8 mouse cellular contexts compared by ENCODE assay signal in genomic region chr2:32312318-32312964, GRCm38 (mm10). TPM values are rescaled to one million over a fixed set of nuclear protein-coding genes. Genes with fewer than 3 reads are reported as not detected.
DNase-seq lines count a peak whose midpoint lies in the region; ATAC-seq and TF ChIP-seq lines count a peak whose summit lies in the region.

No protein-coding gene starts in this region.

- peaks cover 3% of the 10 kb centered on the region for H3K4me1 ChIP-seq in cortical plate, adult 2 months (ENCODE audit: control insufficient read depth, insufficient read depth, low read length)
- peaks cover 51% of the 10 kb centered on the region for H3K4me1 ChIP-seq in lung, embryonic 15.5 days
- H3K4me1 ChIP-seq in olfactory bulb, adult 2 months (ENCODE audit: control insufficient read depth, insufficient read depth, low read length) = peaks cover 28% of the 10 kb centered on the region

- no peaks in the 10 kb centered on the region for H3K9me3 ChIP-seq in lung, embryonic 15.5 days

- peak; percentile 71 for ATAC-seq in granulocyte monocyte progenitor cell, adult 5-6 weeks (replicated peaks; ENCODE audit: poor library complexity, severe bottlenecking)
- peak; percentile 80 for ATAC-seq in lung, embryonic 15.5 days (ENCODE audit: borderline replicate concordance, extremely low read depth, low FRiP score, low TSS enrichment)

- 0 out of 2 replicates have a peak overlapping the region, but pooled peaks have one; percentile 14 for H3K27ac ChIP-seq in cortical plate, adult 2 months (ENCODE audit: insufficient read depth, low read length)
- H3K27ac ChIP-seq in lung, embryonic 15.5 days = peak overlapping the region; percentile 53
- no peak overlapping the region for H3K27ac ChIP-seq in olfactory bulb, adult 2 months (ENCODE audit: insufficient read depth, low read depth, low read length)

- peak overlapping the region; percentile 75 for H3K9ac ChIP-seq in lung, embryonic 15.5 days

- DNase-seq in layer of hippocampus, postnatal 14 days (ENCODE audit: low spot score in 2 of 2) = peak; percentile 43 to 69
- no peak for DNase-seq in layer of hippocampus, adult 18-20 months (ENCODE audit: low spot score in 2 of 2)
- peak; percentile 49 for DNase-seq in kidney, adult 11 months
- peak; percentile 75 to 91 for DNase-seq in thymus, postnatal 10 days (ENCODE audit: low spot score in 2 of 2)

- peak overlapping the region; percentile 100 for H3K4me2 ChIP-seq in lung, embryonic 15.5 days

- no peak for TF ChIP-seq POLR2A in cortical plate, adult 2 months (IDR thresholded peaks at IDR 0.05; ENCODE audit: extremely low read depth, insufficient read depth, low read length)
- no peak for TF ChIP-seq POLR2A in olfactory bulb, adult 2 months (IDR thresholded peaks at IDR 0.05; ENCODE audit: insufficient read depth, low read depth, low read length)

- H3K36me3 ChIP-seq in lung, embryonic 15.5 days = peaks cover 16% of the 10 kb centered on the region

- no peak overlapping the region for H3K4me3 ChIP-seq in cortical plate, adult 2 months (ENCODE audit: insufficient read depth, low read length)
- peak overlapping the region; percentile 64 for H3K4me3 ChIP-seq in lung, embryonic 15.5 days
- peak overlapping the region; percentile 28 for H3K4me3 ChIP-seq in olfactory bulb, adult 2 months (ENCODE audit: insufficient read depth, low read depth, low read length)

- TF ChIP-seq CTCF in cortical plate, adult 2 months (IDR thresholded peaks at IDR 0.05; ENCODE audit: extremely low read depth, insufficient read depth, low read length) = no peak
- no peak for TF ChIP-seq CTCF in olfactory bulb, adult 2 months (IDR thresholded peaks at IDR 0.05; ENCODE audit: insufficient read depth, low read depth, low read length)

- WGBS in lung, embryonic 15.5 days = 2% methylated on average over 52 of the region's 56 CpGs
- WGBS in olfactory bulb, adult 2 months = 8% methylated on average over 55 of the region's 56 CpGs

- H3K27me3 ChIP-seq in lung, embryonic 15.5 days = no peaks in the 10 kb centered on the region

RNA-seq across cellular contexts. Expression of gene Swi5, which starts 24.6 kb away (rescaled TPM):
- total RNA-seq in layer of hippocampus, postnatal 14 days (2021) = 100 to 1,000 TPM; 210 to 223 TPM
- 100 to 1,000 TPM; 202 to 208 TPM for total RNA-seq in layer of hippocampus, adult 18-20 months (2021)
- 256 and 268 TPM in 2 replicates for polyA plus RNA-seq in cortical plate, adult 2 months (2012; rRNA removed)
- 283 and 409 TPM in 2 replicates for total RNA-seq in granulocyte monocyte progenitor cell, adult 5-6 weeks (2014; fragmentation: Nextera tagmentation)
- total RNA-seq in granulocyte monocyte progenitor cell, adult 5-6 weeks (2017) = 384 and 442 TPM in 2 replicates
- polyA plus RNA-seq in lung, embryonic 15.5 days (2015; fragmentation: Nextera tagmentation; extraction: Ambion mirVana) = 405 and 449 TPM in 2 replicates
- not detected in 2 replicates for polyA plus RNA-seq in olfactory bulb, adult 2 months (2012; ENCODE audit: insufficient read depth, insufficient read length, low replicate concordance, missing spikeins)

RNA-seq across cellular contexts. Expression of gene Golga2, which starts 25.3 kb away (rescaled TPM):
- 10 to 100 TPM; 73.8 to 86.1 TPM for total RNA-seq in layer of hippocampus, postnatal 14 days (2021)
- 10 to 100 TPM; 85.1 to 92.5 TPM for total RNA-seq in layer of hippocampus, adult 18-20 months (2021)
- polyA plus RNA-seq in cortical plate, adult 2 months (2012; rRNA removed) = 60.1 and 65.0 TPM in 2 replicates
- 32.2 and 38.0 TPM in 2 replicates for total RNA-seq in granulocyte monocyte progenitor cell, adult 5-6 weeks (2014; fragmentation: Nextera tagmentation)
- total RNA-seq in granulocyte monocyte progenitor cell, adult 5-6 weeks (2017) = 49.7 and 50.9 TPM in 2 replicates
- 22.8 and 24.3 TPM in 2 replicates for polyA plus RNA-seq in lung, embryonic 15.5 days (2015; fragmentation: Nextera tagmentation; extraction: Ambion mirVana)
- 105 TPM in 1 of 2 replicates, not detected in the other for polyA plus RNA-seq in olfactory bulb, adult 2 months (2012; ENCODE audit: insufficient read depth, insufficient read length, low replicate concordance, missing spikeins)

RNA-seq across cellular contexts. Expression of gene Ciz1, which starts 39.7 kb away (rescaled TPM):
- 10 to 100 TPM; 67.3 to 69.5 TPM for total RNA-seq in layer of hippocampus, postnatal 14 days (2021)
- total RNA-seq in layer of hippocampus, adult 18-20 months (2021) = 10 to 100 TPM; 69.3 to 77.0 TPM
- polyA plus RNA-seq in cortical plate, adult 2 months (2012; rRNA removed) = 171 and 184 TPM in 2 replicates
- total RNA-seq in granulocyte monocyte progenitor cell, adult 5-6 weeks (2014; fragmentation: Nextera tagmentation) = 80.5 and 92.0 TPM in 2 replicates
- total RNA-seq in granulocyte monocyte progenitor cell, adult 5-6 weeks (2017) = 50.8 and 52.0 TPM in 2 replicates
- polyA plus RNA-seq in lung, embryonic 15.5 days (2015; fragmentation: Nextera tagmentation; extraction: Ambion mirVana) = 47.0 and 47.7 TPM in 2 replicates
- not detected in 2 replicates for polyA plus RNA-seq in olfactory bulb, adult 2 months (2012; ENCODE audit: insufficient read depth, insufficient read length, low replicate concordance, missing spikeins)

RNA-seq across cellular contexts. Expression of gene Dnm1, which starts 40.7 kb away (rescaled TPM):
- total RNA-seq in layer of hippocampus, postnatal 14 days (2021) = 1,000 to 10,000 TPM; 1,139 to 1,143 TPM
- 1,000 to 10,000 TPM; 1,288 to 1,307 TPM for total RNA-seq in layer of hippocampus, adult 18-20 months (2021)
- polyA plus RNA-seq in cortical plate, adult 2 months (2012; rRNA removed) = 1,325 and 1,395 TPM in 2 replicates
- total RNA-seq in granulocyte monocyte progenitor cell, adult 5-6 weeks (2014; fragmentation: Nextera tagmentation) = 0.85 TPM in 1 of 2 replicates, not detected in the other
- not detected in 2 replicates for total RNA-seq in granulocyte monocyte progenitor cell, adult 5-6 weeks (2017)
- 7.0 and 7.6 TPM in 2 replicates for polyA plus RNA-seq in lung, embryonic 15.5 days (2015; fragmentation: Nextera tagmentation; extraction: Ambion mirVana)
- polyA plus RNA-seq in olfactory bulb, adult 2 months (2012; ENCODE audit: insufficient read depth, insufficient read length, low replicate concordance, missing spikeins) = 153 TPM in 1 of 2 replicates, not detected in the other

RNA-seq across cellular contexts. Expression of gene Uck1, which starts 52.5 kb away (rescaled TPM):
- total RNA-seq in layer of hippocampus, postnatal 14 days (2021) = 10 to 100 TPM; 55.5 to 59.2 TPM
- 10 to 100 TPM; 52.3 to 58.5 TPM for total RNA-seq in layer of hippocampus, adult 18-20 months (2021)
- 60.1 and 65.2 TPM in 2 replicates for polyA plus RNA-seq in cortical plate, adult 2 months (2012; rRNA removed)
- 37.7 and 43.5 TPM in 2 replicates for total RNA-seq in granulocyte monocyte progenitor cell, adult 5-6 weeks (2014; fragmentation: Nextera tagmentation)
- 28.8 and 33.7 TPM in 2 replicates for total RNA-seq in granulocyte monocyte progenitor cell, adult 5-6 weeks (2017)
- polyA plus RNA-seq in lung, embryonic 15.5 days (2015; fragmentation: Nextera tagmentation; extraction: Ambion mirVana) = 66.6 and 69.9 TPM in 2 replicates
- polyA plus RNA-seq in olfactory bulb, adult 2 months (2012; ENCODE audit: insufficient read depth, insufficient read length, low replicate concordance, missing spikeins) = not detected in 2 replicates

Comparison
In these comparisons a context has a peak if more than half of its experiments do, and no peak if none do; other contexts are left out.
1. DNase-seq: peak in layer of hippocampus, postnatal 14 days (2 of 2), kidney, adult 11 months (single experiment) and thymus, postnatal 10 days (2 of 2); none in layer of hippocampus, adult 18-20 months (0 of 2).